Mouse (Mus musculus): ENCODE results near the gene 2410004P03Rik. TPM values are rescaled to one million over a fixed set of nuclear protein-coding genes. Genes with fewer than 3 reads are reported as not detected.
"Not testable (repeated sequence)": the region's sequence is repeated elsewhere in the genome, so short reads cannot be mapped to it uniquely, and the experiment has no call there.

2410004P03Rik gene
- polyA plus RNA-seq, 1 experiment from 2014 or later = 0.29 TPM

GRCm38 (mm10) chr12:17033464-17033841 is 21.9 kb upstream of the 2410004P03Rik start:
- 62% methylated on average over 9 of the region's 9 CpGs for WGBS
- Histone ChIP-seq H3K9ac (ENCODE audit: low read length) (no peak overlapping the region), H3K4me3 (ENCODE audit: low read depth, low read length) (no peak overlapping the region), H3K27me3 (ENCODE audit: control insufficient read depth, insufficient read depth, low read length) (no peaks in the 10 kb centered on the region), H3K36me3 (ENCODE audit: control insufficient read depth, insufficient read depth, low read length) (no peaks in the 10 kb centered on the region), H3K4me2 (replicated peaks; ENCODE audit: low read depth) (no peak overlapping the region), H3K4me1 (replicated peaks; ENCODE audit: control insufficient read depth, insufficient read depth) (no peaks in the 10 kb centered on the region), H3K9me3 (ENCODE audit: control insufficient read depth, low read length) (no peaks in the 10 kb centered on the region), H3K27ac (replicated peaks) (no peak overlapping the region)
- no peak for DNase-seq (ENCODE audit: low spot score)
- no peak for TF ChIP-seq CTCF (IDR thresholded peaks at IDR 0.05; ENCODE audit: low read depth)
- TF ChIP-seq EP300 (optimal IDR thresholded peaks at IDR 0.05) = no peak
- ATAC-seq (ENCODE audit: low FRiP score, low TSS enrichment) = peak; percentile 34; the same call in 1 of the 2 replicates

GRCm38 (mm10) chr12:17032694-17033463 is 21.4 kb upstream of the 2410004P03Rik start:
- ATAC-seq (ENCODE audit: low FRiP score, low TSS enrichment) (no peak), DNase-seq (ENCODE audit: low spot score) (peak; percentile 75)
- Histone ChIP-seq H3K4me1 (replicated peaks; ENCODE audit: control insufficient read depth, insufficient read depth) (no peaks in the 10 kb centered on the region), H3K27me3 (ENCODE audit: control insufficient read depth, insufficient read depth, low read length) (no peaks in the 10 kb centered on the region), H3K9ac (ENCODE audit: low read length) (no peak overlapping the region), H3K4me2 (replicated peaks; ENCODE audit: low read depth) (no peak overlapping the region), H3K36me3 (ENCODE audit: control insufficient read depth, insufficient read depth, low read length) (no peaks in the 10 kb centered on the region), H3K27ac (replicated peaks) (no peak overlapping the region), H3K4me3 (ENCODE audit: low read depth, low read length) (no peak overlapping the region), H3K9me3 (ENCODE audit: control insufficient read depth, low read length) (no peaks in the 10 kb centered on the region)
- peak; percentile 91 for TF ChIP-seq CTCF (IDR thresholded peaks at IDR 0.05; ENCODE audit: low read depth)
- TF ChIP-seq EP300 (optimal IDR thresholded peaks at IDR 0.05) = no peak
- 41% methylated on average over 13 of the region's 13 CpGs for WGBS

- WGBS = 90% methylated on average over 6 of the region's 6 CpGs
- ATAC-seq (ENCODE audit: low FRiP score, low TSS enrichment) = no peak
- no peak for TF ChIP-seq CTCF (IDR thresholded peaks at IDR 0.05; ENCODE audit: low read depth)
- TF ChIP-seq EP300 (optimal IDR thresholded peaks at IDR 0.05) = no peak
Observed at GRCm38 (mm10) chr12:17024554-17025110, 13.1 kb upstream of the 2410004P03Rik start.

GRCm38 (mm10) chr12:17022145-17022544 is 10.6 kb upstream of the 2410004P03Rik start:
- Histone ChIP-seq H3K4me3 (ENCODE audit: low read depth, low read length) (no peak overlapping the region), H3K36me3 (ENCODE audit: control insufficient read depth, insufficient read depth, low read length) (no peaks in the 10 kb centered on the region), H3K4me1 (replicated peaks; ENCODE audit: control insufficient read depth, insufficient read depth) (no peaks in the 10 kb centered on the region), H3K27ac (replicated peaks) (no peak overlapping the region), H3K27me3 (ENCODE audit: control insufficient read depth, insufficient read depth, low read length) (no peaks in the 10 kb centered on the region), H3K4me2 (replicated peaks; ENCODE audit: low read depth) (no peak overlapping the region), H3K9ac (ENCODE audit: low read length) (no peak overlapping the region), H3K9me3 (ENCODE audit: control insufficient read depth, low read length) (no peaks in the 10 kb centered on the region)
- no peak for DNase-seq (ENCODE audit: low spot score)
- WGBS = 88% methylated on average over 4 of the region's 4 CpGs
- TF ChIP-seq EP300 (optimal IDR thresholded peaks at IDR 0.05) (no peak), CTCF (IDR thresholded peaks at IDR 0.05; ENCODE audit: low read depth) (no peak)
- no peak for ATAC-seq (ENCODE audit: low FRiP score, low TSS enrichment)

More at GRCm38 (mm10) chr12:17024554-17025110, 13.1 kb upstream of the 2410004P03Rik start:
- H3K27ac ChIP-seq (replicated peaks) = no peak overlapping the region
- no peak overlapping the region for H3K9ac ChIP-seq (ENCODE audit: low read length)
- no peaks in the 10 kb centered on the region for H3K9me3 ChIP-seq (ENCODE audit: control insufficient read depth, low read length)
- H3K4me1 ChIP-seq (replicated peaks; ENCODE audit: control insufficient read depth, insufficient read depth) = no peaks in the 10 kb centered on the region
- H3K36me3 ChIP-seq (ENCODE audit: control insufficient read depth, insufficient read depth, low read length) = no peaks in the 10 kb centered on the region
- DNase-seq (ENCODE audit: low spot score) = no peak
- no peak overlapping the region for H3K4me3 ChIP-seq (ENCODE audit: low read depth, low read length)
- no peak overlapping the region for H3K4me2 ChIP-seq (replicated peaks; ENCODE audit: low read depth)
- H3K27me3 ChIP-seq (ENCODE audit: control insufficient read depth, insufficient read depth, low read length) = no peaks in the 10 kb centered on the region

GRCm38 (mm10) chr12:17021125-17021524 is 9.6 kb upstream of the 2410004P03Rik start:
- not testable (repeated sequence) for ATAC-seq (ENCODE audit: low FRiP score, low TSS enrichment); H3K27ac ChIP-seq (replicated peaks); H3K36me3 ChIP-seq (ENCODE audit: control insufficient read depth, insufficient read depth, low read length); H3K4me3 ChIP-seq (ENCODE audit: low read depth, low read length); H3K27me3 ChIP-seq (ENCODE audit: control insufficient read depth, insufficient read depth, low read length); H3K9ac ChIP-seq (ENCODE audit: low read length); DNase-seq (ENCODE audit: low spot score); H3K4me1 ChIP-seq (replicated peaks; ENCODE audit: control insufficient read depth, insufficient read depth); H3K4me2 ChIP-seq (replicated peaks; ENCODE audit: low read depth); H3K9me3 ChIP-seq (ENCODE audit: control insufficient read depth, low read length)
- 81% methylated on average over 4 of the region's 4 CpGs for WGBS

GRCm38 (mm10) chr12:17018468-17018867 is 6.9 kb upstream of the 2410004P03Rik start:
- no peak overlapping the region for H3K4me2 ChIP-seq (replicated peaks; ENCODE audit: low read depth)
- ATAC-seq (ENCODE audit: low FRiP score, low TSS enrichment) (no peak), DNase-seq (ENCODE audit: low spot score) (peak; percentile 51)
- no peaks in the 10 kb centered on the region for H3K4me1 ChIP-seq (replicated peaks; ENCODE audit: control insufficient read depth, insufficient read depth)
- H3K9me3 ChIP-seq (ENCODE audit: control insufficient read depth, low read length) = no peaks in the 10 kb centered on the region
- H3K4me3 ChIP-seq (ENCODE audit: low read depth, low read length) = no peak overlapping the region
- TF ChIP-seq CTCF (IDR thresholded peaks at IDR 0.05; ENCODE audit: low read depth) (peak; percentile 73), EP300 (optimal IDR thresholded peaks at IDR 0.05) (no peak)
- WGBS = 26% methylated on average over 4 of the region's 4 CpGs
- H3K9ac ChIP-seq (ENCODE audit: low read length) = no peak overlapping the region
- H3K36me3 ChIP-seq (ENCODE audit: control insufficient read depth, insufficient read depth, low read length) = no peaks in the 10 kb centered on the region
- H3K27me3 ChIP-seq (ENCODE audit: control insufficient read depth, insufficient read depth, low read length) = no peaks in the 10 kb centered on the region
- H3K27ac ChIP-seq (replicated peaks) = no peak overlapping the region
